Mouse (Mus musculus): Measurements from ENCODE around the gene Yy2.

- TF ChIP-seq GATA1 (IDR thresholded peaks at IDR 0.05; ENCODE audit: low read length) (no peak), TAL1 (IDR thresholded peaks at IDR 0.05; ENCODE audit: low read length) (no peak)
Measured at GRCm38 (mm10) chrX:157574683-157575082, 5.9 kb upstream of the Yy2 start.
